Mouse (Mus musculus): ENCODE data around the gene Shc3.

DNA sequence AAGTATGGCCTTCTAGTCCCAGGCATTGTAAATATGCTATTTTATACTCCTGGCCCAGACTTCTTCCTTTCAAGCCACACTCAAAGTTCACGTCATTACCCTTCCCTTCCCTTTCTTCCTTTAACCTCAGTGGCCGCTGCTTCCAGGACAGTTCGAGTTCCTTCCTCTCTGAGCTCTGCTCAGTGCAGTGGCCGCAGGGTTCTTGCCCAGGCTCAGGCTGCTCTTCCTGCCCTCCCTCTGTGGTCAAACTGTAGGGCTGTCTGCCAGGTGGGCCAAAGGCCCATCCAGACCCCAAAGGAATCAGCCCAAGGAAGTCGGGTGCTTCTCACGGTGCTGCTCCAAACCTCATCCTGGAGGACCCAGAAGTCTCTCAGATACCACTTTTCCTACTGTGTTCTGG, 151.4 kb downstream of the Shc3 start:
- no peak for TF ChIP-seq CTCF (IDR thresholded peaks at IDR 0.05; ENCODE audit: low read depth)
- TF ChIP-seq EP300 (IDR thresholded peaks at IDR 0.05; ENCODE audit: low read depth), result no peak
